Mouse (Mus musculus) intestine, embryonic 16.5 days (tissue): ENCODE data around the gene Gja10. TPM values are rescaled to one million over a fixed set of nuclear protein-coding genes. Genes with fewer than 3 reads are reported as not detected.

ENCODE experiments used
- polyA plus RNA-seq: library from polyadenylated mRNA; unstranded; fragments of >200 nt; fragmentation: Nextera tagmentation; extraction: Ambion mirVana; gene quantifications from 2 replicates; pipeline ENCODE4 v1.2.1, GENCODE M21; 2015

Gene Gja10
- polyA plus RNA-seq, 1 experiment from 2014 or later, result not detected

Other genes with a start within 250 kb of the Gja10 start
- 30.9 and 37.3 TPM in 2 replicates for gene Casp8ap2, start 12.7 kb upstream of the Gja10 start, polyA plus RNA-seq
- gene Mdn1, start 54.4 kb upstream of the Gja10 start, polyA plus RNA-seq, result 8.1 and 8.3 TPM in 2 replicates
- gene Lyrm2, start 197.5 kb upstream of the Gja10 start, polyA plus RNA-seq, result 80.3 and 89.1 TPM in 2 replicates